Mouse (Mus musculus): ENCODE data around the gene Phgdh. TPM values are rescaled to one million over a fixed set of nuclear protein-coding genes. Genes with fewer than 3 reads are reported as not detected.

The Phgdh gene
- total RNA-seq, 2 experiments from 2014 or later, result 49.4 to 57.8 TPM

DNA sequence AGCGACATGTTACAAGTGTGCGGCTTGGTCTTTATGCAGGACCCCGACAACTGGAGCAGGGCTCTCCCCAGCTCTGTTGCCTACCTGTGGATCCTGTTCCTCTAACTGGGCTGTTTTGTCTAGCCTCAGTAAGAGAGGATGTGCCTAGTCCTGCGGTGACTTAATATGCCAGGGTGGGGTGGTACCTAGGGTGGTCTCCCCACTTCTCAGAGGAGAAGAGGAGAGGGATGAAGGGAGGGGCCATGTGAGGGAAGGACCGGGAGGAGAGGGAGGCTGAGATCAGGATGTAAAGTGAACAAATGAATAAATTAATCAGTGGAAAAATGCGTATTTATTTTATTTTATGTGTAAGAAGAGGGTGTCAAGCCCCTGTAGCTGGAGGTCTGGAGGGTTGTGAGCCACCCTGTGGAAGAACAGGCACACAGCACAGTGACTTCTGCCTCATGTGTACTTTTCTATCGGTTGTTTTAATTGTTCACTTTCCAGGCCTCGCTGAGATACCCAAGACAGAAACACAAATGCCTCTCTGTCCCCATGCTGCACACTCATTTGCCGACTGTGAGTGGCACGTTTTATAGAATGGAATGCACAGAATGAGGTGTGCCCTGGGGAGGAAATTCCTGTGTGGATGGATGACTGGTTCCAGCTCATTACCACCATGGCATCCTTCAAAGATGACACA lies 15.7 kb upstream of the Phgdh start:
- intact Hi-C loops (cut with DNase I), result no loop called here
- no peak for DNase-seq (ENCODE audit: extremely low spot score in 1 of 2, low spot score in 2 of 2)

DNA sequence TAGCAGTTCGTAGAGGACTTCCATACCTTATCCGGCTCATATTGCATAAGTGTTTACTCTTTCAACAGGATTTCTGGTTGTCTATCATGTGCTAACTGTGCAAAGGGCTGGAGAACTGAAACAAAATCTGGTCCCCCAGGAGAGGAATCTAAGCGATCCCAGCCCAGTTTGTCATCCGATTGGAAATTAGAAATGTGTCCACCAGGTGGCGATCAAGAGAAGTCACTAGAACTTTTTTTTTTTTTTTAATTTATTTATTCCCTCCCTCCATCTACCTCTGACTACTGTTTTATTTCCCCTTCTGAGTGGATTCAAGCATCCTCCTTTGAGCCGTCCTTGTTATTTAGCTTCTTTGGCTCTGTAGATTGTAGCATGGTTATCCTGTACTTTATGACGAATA lies 14.1 kb upstream of the Phgdh start:
- DNase-seq (ENCODE audit: extremely low spot score in 1 of 2, low spot score in 2 of 2), result peak; percentile 60 to 76
- intact Hi-C loops (cut with DNase I), result no loop called here

DNA sequence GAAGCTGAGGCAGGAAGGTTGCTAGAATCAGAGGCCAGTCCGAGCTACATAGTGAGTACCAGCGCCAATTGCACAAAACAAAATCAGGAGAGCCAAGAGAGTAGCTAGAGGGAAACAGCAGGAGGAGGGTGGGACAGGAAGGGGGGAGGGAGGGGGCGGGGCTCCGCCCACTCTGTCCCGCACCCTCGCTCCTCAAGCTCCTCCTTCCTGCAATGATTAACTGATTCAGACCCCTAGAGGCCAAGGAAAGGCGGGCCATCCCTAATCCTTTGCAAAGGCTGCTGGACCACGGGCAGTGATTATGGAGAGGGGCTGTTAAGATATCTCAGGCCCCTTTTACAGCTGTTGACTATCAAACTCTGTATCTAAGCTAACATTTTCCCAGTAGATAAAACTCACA lies 8.9 kb upstream of the Phgdh start:
- DNase-seq (ENCODE audit: extremely low spot score in 1 of 2, low spot score in 2 of 2), result no peak
- intact Hi-C loops (cut with DNase I), result no loop called here

DNA sequence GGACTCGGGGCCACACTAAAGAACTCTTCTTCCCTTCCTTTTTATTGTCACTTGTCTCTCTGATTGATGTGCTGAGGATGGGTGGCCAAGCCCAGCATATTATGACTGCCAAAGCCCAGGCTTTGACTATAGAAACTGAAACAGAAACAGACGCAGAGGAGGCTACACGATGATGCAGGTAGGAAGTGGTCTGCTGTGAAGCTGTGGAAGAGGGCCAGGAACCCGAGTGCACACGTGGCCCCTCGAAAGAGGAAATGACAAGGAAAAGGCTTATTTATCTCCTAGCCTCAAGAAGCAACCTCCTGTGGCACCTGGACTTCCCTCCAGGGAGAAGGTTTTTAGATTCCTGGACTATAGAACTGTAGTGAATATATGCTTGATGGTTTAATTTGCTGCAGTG lies 8.3 kb upstream of the Phgdh start:
- intact Hi-C loops (cut with DNase I), result no loop called here
- DNase-seq (ENCODE audit: extremely low spot score in 1 of 2, low spot score in 2 of 2), result no peak

DNA sequence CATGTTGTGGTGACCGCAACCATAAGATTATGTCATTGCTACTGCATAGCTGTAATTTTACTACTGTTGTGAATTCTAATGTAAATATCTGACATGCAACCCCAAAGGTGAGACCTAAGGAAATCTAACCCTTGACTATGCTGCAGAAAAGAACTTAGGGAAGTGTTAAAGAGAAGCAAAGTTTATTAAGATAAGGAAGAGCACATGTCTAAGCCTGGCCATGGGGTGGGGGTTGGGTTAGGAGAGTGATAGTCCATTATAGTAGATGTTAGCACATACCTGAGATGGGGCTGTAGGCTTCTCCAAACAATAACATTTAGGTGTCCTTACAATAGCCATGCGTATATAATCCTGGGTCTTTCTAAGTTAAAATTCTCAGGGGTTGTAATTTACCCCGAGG lies 3.4 kb upstream of the Phgdh start:
- intact Hi-C loops (cut with DNase I), result no loop called here
- no peak for DNase-seq (ENCODE audit: extremely low spot score in 1 of 2, low spot score in 2 of 2)

DNA sequence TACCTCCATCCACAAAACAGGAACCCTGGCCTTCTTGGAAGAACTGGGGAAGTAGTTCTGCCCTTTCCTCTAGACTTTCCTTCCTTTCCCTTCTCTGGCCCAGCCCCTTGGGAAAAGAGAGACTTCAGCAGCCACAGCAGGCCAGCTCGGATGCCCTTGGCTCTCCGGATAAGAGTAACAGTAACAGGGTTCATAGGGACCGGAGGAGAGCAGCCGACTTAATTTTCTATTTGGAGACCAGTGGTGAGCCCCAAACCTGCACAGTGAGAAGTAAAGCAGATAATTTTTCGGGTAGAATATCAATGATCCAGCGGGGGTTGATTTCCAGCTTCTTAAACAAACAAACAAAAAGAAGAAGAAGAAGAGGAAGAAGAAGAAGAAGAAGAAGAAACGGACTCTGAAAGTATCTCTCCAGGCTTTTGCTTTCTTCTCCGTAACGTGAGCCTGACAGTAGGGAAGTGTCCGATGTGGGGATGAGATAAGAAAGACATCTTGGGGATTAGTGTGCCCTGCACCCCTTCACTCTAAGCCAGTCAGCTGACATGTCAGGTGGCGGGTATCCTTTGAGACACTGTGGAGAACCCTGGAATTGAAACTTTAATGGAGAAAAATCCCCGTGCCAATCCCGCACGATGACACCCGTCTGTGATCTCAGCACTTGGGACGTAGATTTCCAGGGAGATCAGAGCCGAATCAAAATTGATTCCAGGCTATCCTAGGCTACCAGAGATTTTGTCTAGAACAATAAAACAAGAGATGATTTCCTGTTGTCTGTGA lies 1.2 kb upstream of the Phgdh start:
- no peak for DNase-seq (ENCODE audit: extremely low spot score in 1 of 2, low spot score in 2 of 2)
- intact Hi-C loops (cut with DNase I), result no loop called here

DNA sequence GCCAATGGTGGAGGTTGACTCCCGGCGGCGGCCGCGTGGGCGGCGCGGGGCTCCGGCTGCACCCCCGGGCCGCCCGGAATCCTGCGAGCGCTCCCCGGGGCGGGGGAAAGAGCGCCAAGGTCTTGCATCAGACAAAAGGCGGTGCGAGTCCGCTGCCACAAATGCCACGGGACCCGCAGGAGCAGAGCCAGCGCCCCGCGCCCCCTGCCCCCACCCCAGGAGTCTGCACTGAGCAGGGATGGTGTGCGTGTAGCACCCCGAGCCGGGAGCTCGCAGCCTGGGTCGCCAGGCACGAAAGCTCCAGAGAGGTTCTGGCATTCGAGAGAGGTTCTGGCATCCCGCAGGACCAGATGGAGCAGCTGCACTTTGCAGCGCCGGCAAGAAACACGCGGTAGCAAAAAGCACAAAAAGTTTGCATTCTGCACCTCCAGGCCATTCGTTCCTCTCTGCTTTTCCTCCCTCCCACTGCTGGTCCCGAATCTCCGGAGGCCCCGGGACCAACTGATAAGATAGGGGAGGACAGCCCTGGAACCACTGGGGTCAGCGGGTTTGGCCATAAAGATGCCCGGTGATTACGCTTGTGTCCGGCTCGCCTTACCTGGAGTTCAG lies 589 bp downstream of the Phgdh start:
- intact Hi-C loops (cut with DNase I), result no loop called here
- DNase-seq (ENCODE audit: extremely low spot score in 1 of 2, low spot score in 2 of 2), result peak in 1 of 2 experiments; percentile 51

DNA sequence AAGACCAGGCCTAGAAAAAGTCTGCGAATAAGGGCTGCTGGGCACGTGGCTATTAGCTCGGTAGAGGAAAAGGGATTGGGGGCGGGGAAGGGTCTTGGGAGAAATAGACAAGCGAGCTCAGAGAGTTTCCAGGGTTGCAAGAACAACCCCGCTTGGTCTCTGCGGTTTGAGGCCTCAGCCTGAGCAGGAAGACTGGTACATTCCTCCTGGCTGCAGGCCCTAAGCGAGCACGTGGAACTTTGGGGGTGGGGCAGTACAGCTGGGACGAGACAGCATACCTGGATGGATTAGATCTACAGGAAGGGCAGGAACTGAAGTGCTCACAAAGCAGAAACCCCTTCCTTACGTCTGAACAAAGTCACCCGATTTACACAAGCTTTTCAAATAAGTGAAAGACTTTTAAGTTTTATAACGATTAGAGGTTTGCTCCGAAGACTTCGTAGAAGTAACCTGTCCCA lies 1.2 kb downstream of the Phgdh start:
- intact Hi-C loops (cut with DNase I), result no loop called here
- DNase-seq (ENCODE audit: extremely low spot score in 1 of 2, low spot score in 2 of 2), result peak in 1 of 2 experiments; percentile 61

DNA sequence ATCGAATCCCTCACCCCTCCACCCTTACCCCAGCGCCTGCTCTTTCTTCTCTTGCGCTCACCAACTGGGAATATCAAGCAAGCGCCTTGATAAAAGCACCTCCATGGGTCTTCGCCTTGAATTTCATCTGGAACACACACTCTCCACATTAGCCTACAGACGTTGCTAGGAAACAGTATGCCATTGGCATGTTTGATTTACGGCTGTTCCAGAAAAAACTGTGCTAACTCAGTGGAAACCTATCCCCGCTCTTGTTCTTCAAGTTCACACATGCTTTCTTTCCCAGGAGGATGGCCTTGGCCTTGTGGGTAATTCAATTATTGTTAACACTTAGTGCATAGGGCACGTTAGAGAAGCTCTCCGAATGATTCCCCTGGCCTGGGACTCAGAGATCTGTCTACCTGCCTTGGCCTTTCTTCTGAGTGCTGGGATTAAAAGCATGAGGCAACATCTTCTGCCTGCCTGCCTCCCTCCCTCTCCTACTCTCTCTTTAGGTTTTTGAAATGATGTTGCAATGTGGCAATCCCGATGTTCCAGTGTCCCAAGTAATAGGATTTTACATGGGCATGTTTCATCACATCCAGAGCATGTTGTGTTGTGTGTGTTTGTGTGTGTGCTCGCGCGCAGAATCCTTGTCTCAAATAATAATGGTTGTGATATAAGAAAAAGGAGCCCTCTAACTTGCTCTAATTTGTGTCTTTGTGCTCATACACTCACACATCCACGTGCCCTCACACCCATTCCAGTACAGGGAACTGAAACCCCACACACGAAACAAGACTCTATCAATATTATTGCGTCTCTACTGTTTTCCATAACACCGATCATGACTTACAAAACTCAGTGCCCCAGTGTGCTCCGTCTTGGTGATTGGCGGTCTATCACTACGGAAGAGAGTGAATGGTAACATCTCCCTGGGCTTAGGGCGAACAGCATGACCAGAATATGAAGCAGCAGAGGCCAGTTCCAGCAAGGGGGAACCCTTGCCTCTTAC lies 2.8 kb downstream of the Phgdh start:
- DNase-seq (ENCODE audit: extremely low spot score in 1 of 2, low spot score in 2 of 2), result no peak
- intact Hi-C loops (cut with DNase I), result no loop called here

DNA sequence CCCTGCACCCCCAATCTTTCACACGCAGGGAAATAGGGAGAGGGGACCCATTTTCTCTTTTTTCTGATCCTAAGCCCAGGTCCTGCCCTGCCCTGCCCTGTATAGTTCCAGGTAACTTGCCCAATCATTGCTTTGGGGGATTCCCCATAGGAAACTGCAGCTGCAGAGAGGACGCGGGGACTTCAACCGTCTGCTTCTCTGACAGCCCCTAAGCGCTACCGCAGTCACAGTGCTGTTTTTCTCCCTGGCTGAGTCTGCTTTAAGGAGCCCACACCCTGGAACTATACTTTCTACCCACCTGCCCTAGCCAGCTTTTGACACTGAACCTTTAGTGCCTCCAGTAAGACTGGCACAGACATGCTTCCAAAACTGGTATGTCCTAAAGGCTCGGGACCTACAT lies 3.9 kb downstream of the Phgdh start:
- intact Hi-C loops (cut with DNase I), result no loop called here
- DNase-seq (ENCODE audit: extremely low spot score in 1 of 2, low spot score in 2 of 2), result no peak

DNA sequence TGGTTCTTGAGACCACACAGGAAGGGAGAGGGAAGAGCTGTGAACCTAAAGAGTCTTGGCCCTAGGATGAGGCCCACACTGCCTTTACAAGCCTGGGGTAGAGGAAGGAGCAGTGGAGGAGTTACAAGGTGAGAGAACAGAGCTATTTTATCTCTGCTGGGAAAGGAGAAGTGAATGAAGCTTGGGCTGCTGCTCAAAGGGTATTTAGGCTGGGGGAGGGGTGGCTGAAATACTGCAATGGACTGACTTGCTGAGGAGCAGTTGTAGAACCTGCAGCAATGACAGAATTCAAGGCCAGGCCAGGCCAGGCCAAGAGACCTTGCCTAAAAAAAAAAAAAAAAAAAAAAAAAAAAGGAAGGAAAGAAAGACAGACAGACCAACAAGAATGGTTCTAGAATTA lies 4.5 kb downstream of the Phgdh start:
- no peak for DNase-seq (ENCODE audit: extremely low spot score in 1 of 2, low spot score in 2 of 2)
- intact Hi-C loops (cut with DNase I), result no loop called here

DNA sequence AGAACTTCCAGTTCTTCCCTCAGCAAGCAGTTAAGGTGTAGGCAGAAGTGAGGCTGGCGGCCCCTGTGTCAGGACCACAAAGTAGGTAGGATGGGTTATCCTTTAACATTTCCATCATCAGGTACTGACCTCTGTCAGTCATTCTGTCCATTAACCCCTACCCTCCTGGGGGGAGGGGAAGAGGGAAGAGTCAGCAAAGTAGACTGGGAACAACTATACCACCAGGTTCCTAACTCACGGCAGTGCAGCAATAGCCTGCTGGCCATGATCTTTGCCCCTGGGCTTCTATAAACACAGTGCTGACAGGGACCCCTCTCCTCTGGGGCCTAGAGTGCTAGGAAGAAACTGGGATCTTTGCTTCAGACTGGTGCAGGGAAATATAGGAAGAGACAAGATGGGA lies 5.8 kb downstream of the Phgdh start:
- intact Hi-C loops (cut with DNase I), result no loop called here
- no peak for DNase-seq (ENCODE audit: extremely low spot score in 1 of 2, low spot score in 2 of 2)

DNA sequence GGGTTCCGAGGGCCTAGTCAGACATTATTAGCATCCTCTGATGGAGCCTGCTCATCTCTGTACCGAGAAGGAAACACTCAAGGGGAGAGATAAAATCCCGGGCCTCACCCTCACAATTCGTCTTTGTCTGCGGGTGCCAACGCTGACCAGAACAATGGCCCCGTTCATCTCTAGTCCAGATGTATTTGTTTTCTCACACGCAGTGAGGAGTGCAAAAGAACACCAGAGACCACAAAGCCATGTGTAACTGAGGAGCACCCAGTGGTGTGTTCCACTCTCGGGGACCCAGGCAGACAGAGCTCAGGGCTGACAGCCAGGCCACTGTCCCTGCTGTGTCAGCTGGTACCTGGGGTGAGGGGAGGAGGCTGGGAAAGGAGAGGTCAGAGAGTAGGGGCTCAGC lies 15.6 kb downstream of the Phgdh start:
- no peak for DNase-seq (ENCODE audit: extremely low spot score in 1 of 2, low spot score in 2 of 2)
- intact Hi-C loops (cut with DNase I), result no loop called here

DNA sequence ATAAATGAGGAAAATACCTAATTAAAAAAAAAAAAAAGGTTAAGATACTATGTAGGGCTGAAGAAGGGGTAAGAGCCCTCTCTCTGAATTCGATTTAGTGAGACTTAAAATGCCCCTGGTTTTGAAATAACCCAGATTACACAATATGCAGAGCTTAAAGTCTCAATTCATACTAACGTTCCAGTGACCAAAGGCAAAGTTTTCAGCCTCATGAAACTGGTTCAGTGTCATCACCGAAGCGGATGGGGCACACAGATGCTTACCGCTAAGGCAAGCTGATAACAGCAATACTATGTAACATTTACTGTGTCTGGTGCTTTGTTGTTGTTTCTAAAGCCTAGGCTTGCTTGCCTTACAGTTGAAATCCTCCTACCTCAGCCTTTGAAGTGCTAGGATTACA lies 17.6 kb downstream of the Phgdh start:
- intact Hi-C loops (cut with DNase I), result no loop called here

DNA sequence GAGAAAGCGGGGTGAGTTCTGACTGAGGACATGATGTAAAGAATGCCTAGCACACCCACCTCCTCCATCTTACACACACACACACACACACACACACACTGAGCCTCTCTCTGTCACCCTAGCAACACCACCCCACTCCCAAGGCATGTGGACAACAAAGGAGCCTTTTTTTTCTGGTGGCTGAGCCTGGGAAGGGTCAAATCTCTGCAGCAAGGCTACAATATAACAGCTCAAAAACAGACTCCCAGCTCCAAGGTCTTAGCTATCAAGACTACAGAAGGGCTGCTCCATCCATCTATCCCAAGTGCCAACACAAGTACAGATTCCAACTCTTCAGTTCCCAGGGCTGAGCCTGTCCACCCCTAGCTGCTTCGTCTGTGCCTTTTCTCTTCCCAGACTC lies 20.6 kb downstream of the Phgdh start:
- DNase-seq (ENCODE audit: extremely low spot score in 1 of 2, low spot score in 2 of 2), result no peak

More for the DNA sequence above, 17.6 kb downstream of the Phgdh start:
- DNase-seq (ENCODE audit: extremely low spot score in 1 of 2, low spot score in 2 of 2), result no peak

DNA sequence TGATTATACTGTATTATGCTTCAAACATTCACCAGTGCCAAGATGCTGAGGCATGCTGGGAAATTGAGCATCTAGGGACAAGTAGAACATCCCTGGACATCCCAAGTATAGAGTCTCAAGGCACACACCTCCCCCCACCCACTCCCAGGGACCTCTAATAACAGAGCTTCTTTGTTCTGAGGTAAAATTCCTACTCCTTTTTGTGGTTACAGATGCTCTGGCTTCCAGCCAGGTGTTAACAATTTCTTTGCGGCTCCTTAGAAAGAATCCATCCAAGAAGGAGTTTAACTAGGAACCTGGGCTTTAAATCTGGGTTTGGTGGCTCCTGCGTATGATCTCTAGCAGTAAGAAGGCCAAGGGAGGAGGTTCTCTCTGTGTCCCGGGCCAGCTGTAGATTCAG lies 22.6 kb downstream of the Phgdh start:
- peak in 1 of 2 experiments; percentile 44 for DNase-seq (ENCODE audit: extremely low spot score in 1 of 2, low spot score in 2 of 2)
- intact Hi-C loops (cut with DNase I), result no loop called here

More for the DNA sequence above, 20.6 kb downstream of the Phgdh start:
- intact Hi-C loops (cut with DNase I), result no loop called here

DNA sequence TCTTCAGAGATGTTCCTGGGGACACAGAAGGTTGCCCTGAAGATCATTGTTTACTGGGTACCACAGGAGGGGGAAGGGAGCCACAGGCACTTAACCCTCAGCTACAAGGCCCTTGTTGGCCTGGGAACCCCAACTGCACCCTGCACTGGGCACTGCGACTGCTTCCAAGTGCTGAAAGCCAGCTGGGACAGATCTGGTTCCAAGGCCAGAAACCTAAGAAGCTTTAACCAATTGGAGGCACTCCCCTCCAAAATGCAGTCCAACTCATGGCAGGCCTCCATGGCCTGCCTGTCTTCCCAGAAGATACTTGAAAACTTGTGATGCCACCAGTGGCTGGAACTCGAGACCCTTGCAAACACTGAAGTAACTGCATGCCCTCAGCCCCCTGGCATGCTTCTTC lies 24.6 kb downstream of the Phgdh start:
- intact Hi-C loops (cut with DNase I), result no loop called here
- no peak for DNase-seq (ENCODE audit: extremely low spot score in 1 of 2, low spot score in 2 of 2)

DNA sequence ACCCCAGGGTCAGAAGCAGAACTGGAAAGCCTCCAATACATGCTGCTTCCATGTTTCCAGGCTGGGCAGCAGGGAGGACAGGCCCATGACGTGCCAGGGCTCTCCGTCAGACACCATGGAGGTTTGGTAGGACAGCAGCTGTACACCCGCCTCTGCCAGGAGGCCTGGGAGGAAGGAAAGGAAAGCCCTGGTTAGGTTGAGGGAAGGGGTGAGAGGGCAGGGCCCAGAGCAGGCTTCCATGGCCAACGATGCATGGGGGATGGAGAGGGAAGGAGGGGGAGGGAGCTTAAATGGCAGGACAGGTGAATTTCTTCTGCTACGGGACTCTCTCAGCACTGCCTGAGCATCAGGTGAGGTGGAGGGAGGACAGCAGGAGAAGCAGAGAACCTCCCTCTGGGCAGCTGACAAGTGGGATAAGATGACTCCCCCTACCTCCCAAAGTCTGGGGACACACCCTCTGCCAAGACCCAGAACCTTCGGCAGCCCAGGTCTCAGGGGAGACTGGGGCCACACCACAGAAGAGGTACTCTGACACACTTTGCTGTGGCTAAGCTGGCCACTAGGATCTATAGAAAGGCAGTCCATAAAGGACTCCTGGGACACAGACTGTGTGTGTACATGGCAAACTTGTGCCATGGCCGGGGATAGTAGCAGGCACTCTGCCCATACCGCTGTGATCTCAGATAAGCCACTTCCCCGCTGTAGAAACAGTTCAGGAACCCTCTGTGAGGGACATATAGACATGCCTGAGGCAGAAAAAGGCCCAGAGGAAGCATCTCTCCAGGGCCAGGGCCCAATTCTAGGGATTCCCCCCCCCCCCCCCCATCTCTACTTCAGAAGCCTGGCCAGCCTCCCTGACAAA lies 26.3 kb downstream of the Phgdh start:
- intact Hi-C loops (cut with DNase I), result loop anchor here (5.0 kb wide), 2 partner anchors 86 to 386 kb away; no protein-coding TSS in a partner anchor
- DNase-seq (ENCODE audit: extremely low spot score in 1 of 2, low spot score in 2 of 2), result no peak
